Mouse (Mus musculus) neural tube, embryonic 14.5 days (tissue): ENCODE data around the gene Pou3f3. TPM values are rescaled to one million over a fixed set of nuclear protein-coding genes. Genes with fewer than 3 reads are reported as not detected.

ENCODE experiments used
- ATAC-seq: fragments of 200-750 bp; cut with Nextera tagmentation; 2 replicates; pipeline ENCODE4 v1.8.0; 2017; ENCODE audit warnings: low read depth, mild to moderate bottlenecking, moderate TSS enrichment, moderate library complexity
- H3K27ac ChIP-seq: fragments of 300-500 bp; sonication (generic); 2 replicates; pipeline ENCODE4 v1.5.1; 2014; ENCODE audit warnings: low read depth, mild to moderate bottlenecking, control low read depth, low read length, moderate library complexity, mixed read lengths
- H3K27me3 ChIP-seq: fragments of 300-500 bp; sonication (generic); 2 replicates; pipeline ENCODE4 v1.6.1; 2014; ENCODE audit warnings: low read length; ENCODE audit not compliant: control insufficient read depth, insufficient read depth
- H3K36me3 ChIP-seq: fragments of 300-500 bp; sonication (generic); 2 replicates; pipeline ENCODE4 v1.6.1; 2014; ENCODE audit warnings: low read length, mixed read lengths; ENCODE audit not compliant: control insufficient read depth, insufficient read depth
- H3K4me1 ChIP-seq: fragments of 300-500 bp; sonication (generic); 2 replicates; pipeline ENCODE4 v1.6.1; 2014; ENCODE audit warnings: low read length; ENCODE audit not compliant: control insufficient read depth, insufficient read depth
- H3K4me2 ChIP-seq: fragments of 300-500 bp; sonication (generic); 2 replicates; pipeline ENCODE4 v1.6.1; 2014; ENCODE audit warnings: mild to moderate bottlenecking, low read depth, low read length, control low read depth
- H3K4me3 ChIP-seq: fragments of 300-500 bp; sonication (generic); 2 replicates; pipeline ENCODE4 v1.5.1; 2014; ENCODE audit warnings: low read depth, low read length, control low read depth, mixed read lengths
- H3K9ac ChIP-seq: fragments of 300-500 bp; sonication (generic); replicated peaks from 2 replicates; pipeline ENCODE4 v1.6.1; 2014; ENCODE audit warnings: low read depth, mild to moderate bottlenecking, control low read depth, low read length, mixed read lengths
- H3K9me3 ChIP-seq: fragments of 300-500 bp; sonication (generic); 2 replicates; pipeline ENCODE4 v1.6.1; 2016; ENCODE audit warnings: low read length; ENCODE audit not compliant: control insufficient read depth
- WGBS: fragments of 180-500 bp; shearing (Covaris S2); extraction: QIAGEN DNeasy Blood & Tissue Kit; methylation state at CpG from one replicate; pipeline ENCODE4 v1.1.7; 2014; 5-methylcytosine and 5-hydroxymethylcytosine counted together
- polyA plus RNA-seq: library from polyadenylated mRNA; unstranded; fragments of >200 nt; fragmentation: Nextera tagmentation; extraction: Ambion mirVana; gene quantifications from 2 replicates; pipeline ENCODE4 v1.2.1, GENCODE M21; 2014

Gene Pou3f3
- polyA plus RNA-seq, 1 experiment from 2014 or later: 10.4 TPM

GRCm38 (mm10) chr1:42710995-42711394 is 15.4 kb downstream of the Pou3f3 start:
- Histone ChIP-seq H3K4me2 (peak overlapping the region; percentile 65; the same call in 1 of the 2 replicates), H3K4me3 (no peak overlapping the region), H3K36me3 (no peaks in the 10 kb centered on the region), H3K27me3 (no peaks in the 10 kb centered on the region), H3K9ac (no peak overlapping the region), H3K27ac (no peak overlapping the region), H3K4me1 (peaks cover 15% of the 10 kb centered on the region; the same call in 1 of the 2 replicates), H3K9me3 (no peaks in the 10 kb centered on the region)
- ATAC-seq: no peak
- 11% methylated on average over 2 of the region's 2 CpGs for WGBS

GRCm38 (mm10) chr1:42711456-42712310 is 16.1 kb downstream of the Pou3f3 start:
- H3K27me3 ChIP-seq: no peaks in the 10 kb centered on the region
- H3K4me3 ChIP-seq: peak overlapping the region; percentile 39; the same call in 1 of the 2 replicates
- no peak overlapping the region for H3K9ac ChIP-seq
- H3K4me1 ChIP-seq: peaks cover 15% of the 10 kb centered on the region; the same call in 1 of the 2 replicates
- H3K4me2 ChIP-seq: peak overlapping the region; percentile 65; the same call in 1 of the 2 replicates
- no peaks in the 10 kb centered on the region for H3K9me3 ChIP-seq
- no peak overlapping the region; the same call in 1 of the 2 replicates for H3K27ac ChIP-seq
- no peaks in the 10 kb centered on the region for H3K36me3 ChIP-seq
- no peak for ATAC-seq
- 13% methylated on average over 8 of the region's 8 CpGs for WGBS

DNA sequence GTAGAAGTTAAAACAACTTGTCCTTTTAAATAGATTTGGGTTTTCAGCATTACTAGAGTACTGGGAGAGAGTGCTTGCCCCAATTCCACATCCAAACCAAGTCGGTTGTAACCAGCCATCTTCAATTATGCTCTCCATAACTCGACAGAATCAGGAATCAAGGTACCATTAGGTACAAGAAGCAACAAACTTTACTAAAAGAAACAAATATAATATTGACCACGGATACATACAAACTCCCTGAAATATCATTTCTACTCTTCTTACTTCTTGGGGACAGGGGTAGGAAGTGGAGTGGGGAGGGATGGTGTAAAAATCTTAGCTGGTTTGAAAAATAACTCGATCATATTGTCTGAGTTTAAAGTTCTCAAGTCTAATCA is 16.7 kb downstream of the Pou3f3 start:
- H3K4me3 ChIP-seq: peak overlapping the region; percentile 39; the same call in 1 of the 2 replicates
- H3K4me2 ChIP-seq: peak overlapping the region; percentile 65; the same call in 1 of the 2 replicates
- H3K27ac ChIP-seq: no peak overlapping the region
- WGBS: 6% methylated on average over 4 of the region's 4 CpGs
- H3K27me3 ChIP-seq: no peaks in the 10 kb centered on the region
- ATAC-seq: no peak
- H3K4me1 ChIP-seq: peaks cover 15% of the 10 kb centered on the region; the same call in 1 of the 2 replicates
- no peaks in the 10 kb centered on the region for H3K36me3 ChIP-seq
- no peak overlapping the region for H3K9ac ChIP-seq
- no peaks in the 10 kb centered on the region for H3K9me3 ChIP-seq

DNA sequence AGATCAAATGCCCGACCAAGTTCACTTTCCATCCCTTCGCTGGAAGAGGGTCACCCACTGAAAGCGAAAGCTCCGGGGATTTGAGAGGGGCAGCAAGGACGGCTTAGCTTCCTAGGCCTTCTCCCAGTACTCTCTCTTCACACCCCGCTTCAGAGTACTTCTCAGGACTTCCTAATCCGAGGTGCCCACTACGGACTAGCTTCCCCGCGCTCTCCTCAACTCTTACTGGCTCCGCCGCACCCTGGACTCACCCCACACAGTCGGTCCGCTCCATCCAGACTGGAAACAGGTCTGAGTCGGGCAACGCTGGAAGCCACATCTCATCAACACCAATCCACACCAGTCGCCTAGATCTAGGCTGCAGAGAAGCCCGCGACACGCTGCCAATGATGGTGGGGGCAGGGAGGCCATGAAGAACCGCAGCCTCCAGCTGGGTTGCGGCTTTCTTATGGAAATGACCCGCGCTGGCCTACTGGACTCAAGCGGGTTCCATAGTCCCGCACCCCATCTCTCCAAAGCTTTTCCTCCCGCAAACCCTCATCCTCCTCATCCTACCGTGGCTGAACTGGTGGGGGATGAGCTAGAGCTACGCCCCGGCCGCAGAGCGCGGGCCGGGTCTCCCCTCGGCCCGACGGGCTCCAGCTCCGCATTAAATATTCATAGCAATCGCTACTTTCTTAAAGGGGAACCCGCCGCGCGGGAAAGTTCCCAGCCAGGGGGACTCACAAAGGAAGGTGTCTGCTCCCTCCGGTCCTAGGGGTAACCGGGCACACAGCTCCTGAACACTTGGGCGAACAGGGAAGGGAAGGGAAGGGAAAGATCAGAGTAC is 17.8 kb downstream of the Pou3f3 start:
- peaks cover 15% of the 10 kb centered on the region; the same call in 1 of the 2 replicates for H3K4me1 ChIP-seq
- no peaks in the 10 kb centered on the region for H3K9me3 ChIP-seq
- peak overlapping the region; percentile 39 for H3K4me3 ChIP-seq
- WGBS: under 1% methylated on average over 46 of the region's 46 CpGs
- no peaks in the 10 kb centered on the region for H3K27me3 ChIP-seq
- peak overlapping the region; percentile 65 for H3K4me2 ChIP-seq
- no peaks in the 10 kb centered on the region for H3K36me3 ChIP-seq
- ATAC-seq: peak; percentile 44
- H3K27ac ChIP-seq: peak overlapping the region; percentile 49; the same call in 1 of the 2 replicates
- H3K9ac ChIP-seq: peak overlapping the region; percentile 46

- Histone ChIP-seq H3K4me3 (peak overlapping the region; percentile 39), H3K36me3 (no peaks in the 10 kb centered on the region), H3K4me2 (peak overlapping the region; percentile 65), H3K27me3 (no peaks in the 10 kb centered on the region), H3K9me3 (no peaks in the 10 kb centered on the region), H3K27ac (peak overlapping the region; percentile 35; the same call in 1 of the 2 replicates), H3K4me1 (peaks cover 23% of the 10 kb centered on the region; the same call in 1 of the 2 replicates), H3K9ac (peak overlapping the region; percentile 46; the same call in 1 of the 2 replicates)
- ATAC-seq: peak; percentile 50
- WGBS: 1% methylated on average over 26 of the region's 31 CpGs
These were observed 18.7 kb downstream of the Pou3f3 start for GRCm38 (mm10) chr1:42714016-42714931.

GRCm38 (mm10) chr1:42718549-42718948 is 23.0 kb downstream of the Pou3f3 start:
- no peak overlapping the region for H3K4me2 ChIP-seq
- no peaks in the 10 kb centered on the region for H3K9me3 ChIP-seq
- no peaks in the 10 kb centered on the region for H3K36me3 ChIP-seq
- H3K9ac ChIP-seq: no peak overlapping the region
- H3K27ac ChIP-seq: no peak overlapping the region
- ATAC-seq: peak; percentile 47; the same call in 1 of the 2 replicates
- WGBS: 14% methylated on average over 5 of the region's 5 CpGs
- no peaks in the 10 kb centered on the region for H3K27me3 ChIP-seq
- peaks cover 16% of the 10 kb centered on the region; the same call in 1 of the 2 replicates for H3K4me1 ChIP-seq
- H3K4me3 ChIP-seq: no peak overlapping the region

DNA sequence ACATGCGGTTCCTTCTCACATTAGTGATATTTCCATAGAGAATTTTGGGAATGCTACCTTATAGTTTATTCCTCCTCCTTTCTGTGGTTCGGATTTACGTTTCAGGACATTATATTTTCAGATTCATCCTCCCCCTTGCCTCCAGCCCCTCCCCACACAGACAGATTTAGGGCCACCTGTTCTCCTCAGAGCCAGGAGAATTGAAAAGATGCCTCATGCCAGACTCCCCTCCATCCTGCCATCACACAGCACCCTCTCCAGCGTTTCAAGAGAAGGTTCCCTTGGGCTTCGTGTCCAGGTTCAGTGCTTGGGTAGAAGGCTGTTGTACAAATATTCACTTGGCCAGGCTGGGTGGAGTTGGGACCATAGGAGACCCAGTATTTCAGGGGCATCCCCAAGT is 25.8 kb downstream of the Pou3f3 start:
- Histone ChIP-seq H3K9me3 (no peaks in the 10 kb centered on the region), H3K27ac (no peak overlapping the region), H3K9ac (no peak overlapping the region), H3K4me1 (peaks cover 8% of the 10 kb centered on the region; the same call in 1 of the 2 replicates), H3K27me3 (no peaks in the 10 kb centered on the region), H3K4me3 (no peak overlapping the region), H3K36me3 (no peaks in the 10 kb centered on the region), H3K4me2 (no peak overlapping the region)
- 78% methylated on average over 5 of the region's 5 CpGs for WGBS
- no peak for ATAC-seq

DNA sequence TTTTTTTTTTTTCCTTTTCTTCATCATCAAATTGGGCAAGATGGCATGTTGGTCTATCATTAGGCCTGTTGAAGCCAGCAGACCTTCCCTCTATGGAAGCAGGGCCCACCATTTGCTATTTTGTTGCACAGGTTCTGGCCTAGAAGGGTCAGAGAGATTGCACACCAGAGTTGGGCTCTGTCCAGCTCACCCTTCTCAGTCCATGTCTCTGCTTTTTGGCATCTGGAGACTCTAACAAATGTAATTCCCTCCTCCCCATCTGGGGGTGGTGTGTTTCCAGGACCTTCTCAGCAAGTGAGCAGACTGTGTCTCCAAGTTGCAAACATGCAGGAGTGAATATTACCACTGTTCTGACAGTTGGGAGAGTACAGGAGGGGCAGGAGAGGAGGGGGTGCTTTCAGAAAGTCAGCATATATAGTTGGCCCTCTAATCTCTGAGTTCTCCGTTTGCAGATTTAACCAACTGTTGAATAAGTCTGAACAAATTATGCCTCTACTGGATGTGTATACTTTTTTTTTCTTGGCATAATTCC is 28.3 kb downstream of the Pou3f3 start:
- 89% methylated on average over 1 of the region's 1 CpGs for WGBS
- no peak overlapping the region for H3K4me2 ChIP-seq
- no peaks in the 10 kb centered on the region for H3K9me3 ChIP-seq
- H3K36me3 ChIP-seq: no peaks in the 10 kb centered on the region
- no peak overlapping the region for H3K4me3 ChIP-seq
- H3K4me1 ChIP-seq: peaks cover 3% of the 10 kb centered on the region; the same call in 1 of the 2 replicates
- ATAC-seq: no peak
- H3K27ac ChIP-seq: no peak overlapping the region
- no peaks in the 10 kb centered on the region for H3K27me3 ChIP-seq
- no peak overlapping the region for H3K9ac ChIP-seq
